Mouse (Mus musculus) frontal cortex, postnatal 25 days (tissue): ENCODE measurements at regions not wholly inside any gene's neighbourhood (a gene's known extent, or its start where the extent isn't known, plus 50 kb on each side); places are given as distances from the start of the nearest gene placed in this dataset.

Source experiments
- DNase-seq, 2 experiments: peaks; one replicate each; pipeline ENCODE4 v3.0.0; 2022; ENCODE audit warnings: low spot score in 2 of 2

GRCm38 (mm10) chr13:107700268-107701139 is 343.7 kb upstream of the Smim15 start:
- no peak for DNase-seq

GRCm38 (mm10) chr13:107699251-107699650 is 345.0 kb upstream of the Smim15 start:
- DNase-seq = no peak

GRCm38 (mm10) chr13:107698345-107698744 is 345.9 kb upstream of the Smim15 start:
- DNase-seq = peak in 1 of 2 experiments; percentile 25

GRCm38 (mm10) chr13:107692123-107692830 is 352.0 kb upstream of the Smim15 start:
- DNase-seq = no peak

- DNase-seq = no peak
Observed at GRCm38 (mm10) chr13:107688972-107689371, 355.3 kb upstream of the Smim15 start.

- DNase-seq = no peak
Observed at GRCm38 (mm10) chr13:107685231-107685630, 359.0 kb upstream of the Smim15 start.

GRCm38 (mm10) chr13:107683909-107684308 is 360.3 kb upstream of the Smim15 start:
- DNase-seq = no peak

GRCm38 (mm10) chr13:107681719-107682118 is 362.5 kb upstream of the Smim15 start:
- DNase-seq = no peak

- DNase-seq = no peak
Observed at GRCm38 (mm10) chr13:107678860-107679259, 365.4 kb upstream of the Smim15 start.

- no peak for DNase-seq
Observed at GRCm38 (mm10) chr13:107677091-107677470, 367.2 kb upstream of the Smim15 start.

GRCm38 (mm10) chr13:107676310-107677090 is 367.7 kb upstream of the Smim15 start:
- DNase-seq = no peak

GRCm38 (mm10) chr13:107672166-107672565 is 372.1 kb upstream of the Smim15 start:
- DNase-seq = no peak

GRCm38 (mm10) chr13:107668509-107668908 is 375.7 kb upstream of the Smim15 start:
- no peak for DNase-seq

GRCm38 (mm10) chr13:107665775-107666174 is 378.5 kb upstream of the Smim15 start:
- no peak for DNase-seq

GRCm38 (mm10) chr13:107664197-107664596 is 380.0 kb upstream of the Smim15 start:
- DNase-seq = no peak

- DNase-seq = no peak
Observed at GRCm38 (mm10) chr13:107663745-107664144, 380.5 kb upstream of the Smim15 start.

- DNase-seq = no peak
Observed at GRCm38 (mm10) chr13:107661414-107661813, 382.8 kb upstream of the Smim15 start.

GRCm38 (mm10) chr13:107645865-107646645 is 398.2 kb upstream of the Smim15 start:
- peak; percentile 21 to 22 for DNase-seq

GRCm38 (mm10) chr13:107645121-107645864 is 399.0 kb upstream of the Smim15 start:
- no peak for DNase-seq

- DNase-seq = no peak
Observed at GRCm38 (mm10) chr13:107644705-107645104, 399.5 kb upstream of the Smim15 start.
